Mouse (Mus musculus) induced T-regulatory cell, adult 2 months (primary cell): ENCODE data around the gene Tmem136.
"Not testable (repeated sequence)": the region's sequence is repeated elsewhere in the genome, so short reads cannot be mapped to it uniquely, and the experiment has no call there.

ENCODE experiments used
- DNase-seq: peaks from one replicate; pipeline ENCODE4 v3.0.0-alpha.2; 2012; ENCODE audit warnings: low read depth

The Tmem136 gene

GRCm38 (mm10) chr9:43116134-43116996, at the start of gene Tmem136:
Gene Tmem136, minus strand, starts transcription at chr9:43116570.
- DNase-seq = peak; percentile 61

GRCm38 (mm10) chr9:43155960-43156359, 39.6 kb upstream of the Tmem136 start:
- DNase-seq = no peak

DNA sequence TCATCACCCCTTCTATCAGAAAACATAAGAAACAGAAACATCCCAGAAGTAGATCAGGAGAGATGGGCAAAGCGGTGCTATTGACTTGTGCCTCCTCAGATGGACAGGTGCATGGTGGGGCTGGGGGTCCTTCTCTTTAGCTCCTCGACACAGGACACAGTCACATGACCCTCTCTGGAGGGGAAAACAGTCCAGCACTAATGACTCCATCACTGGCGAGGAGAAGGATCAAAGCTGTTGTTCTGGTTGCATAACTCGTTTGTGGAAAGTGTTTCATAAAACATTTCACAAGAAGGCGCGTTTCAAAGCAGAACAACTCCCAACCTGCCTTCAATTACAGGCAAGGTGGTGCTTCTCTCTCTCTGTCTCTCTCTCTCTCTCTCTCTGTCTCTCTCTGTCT, 35.4 kb upstream of the Tmem136 start:
- no peak for DNase-seq

DNA sequence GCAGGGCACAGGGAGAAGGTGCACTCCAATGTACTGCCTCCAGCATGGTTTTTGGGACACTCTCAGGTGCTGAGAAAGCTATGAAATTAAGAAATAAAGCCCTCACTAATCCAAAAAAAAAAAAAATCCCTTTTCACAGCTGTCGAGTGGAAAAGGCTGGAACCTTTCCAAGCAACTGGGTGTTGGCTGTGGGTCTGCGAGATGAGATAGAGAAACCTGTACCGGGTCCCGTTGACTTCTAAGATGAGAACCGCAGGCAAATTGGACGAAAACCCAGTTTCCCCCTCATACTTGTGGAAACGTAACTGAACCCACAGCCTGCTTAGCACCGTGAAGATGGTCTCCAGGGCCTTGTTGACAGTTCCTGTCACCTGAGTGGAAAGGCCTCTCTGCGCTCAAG, 34.6 kb upstream of the Tmem136 start:
- no peak for DNase-seq

DNA sequence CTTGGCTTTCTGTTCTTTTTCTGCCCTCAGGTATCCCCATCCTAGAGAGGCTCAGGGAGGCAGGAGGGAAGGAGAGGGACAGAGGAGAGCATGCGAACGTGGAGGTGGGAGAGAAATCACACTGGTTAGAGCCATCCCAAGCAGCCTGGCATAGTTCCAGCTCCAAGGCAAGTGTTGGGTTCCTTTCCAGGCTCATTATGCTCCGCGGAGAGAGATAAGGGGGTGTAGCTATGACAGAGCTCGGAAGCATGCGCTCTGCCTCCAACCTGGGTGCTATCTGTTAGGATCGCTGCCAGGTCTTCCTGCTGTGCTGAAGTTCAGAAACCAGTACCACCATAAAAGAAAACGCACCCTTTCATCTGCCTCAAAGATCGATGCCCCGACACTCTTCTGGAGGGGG, 33.7 kb upstream of the Tmem136 start:
- DNase-seq = no peak

DNA sequence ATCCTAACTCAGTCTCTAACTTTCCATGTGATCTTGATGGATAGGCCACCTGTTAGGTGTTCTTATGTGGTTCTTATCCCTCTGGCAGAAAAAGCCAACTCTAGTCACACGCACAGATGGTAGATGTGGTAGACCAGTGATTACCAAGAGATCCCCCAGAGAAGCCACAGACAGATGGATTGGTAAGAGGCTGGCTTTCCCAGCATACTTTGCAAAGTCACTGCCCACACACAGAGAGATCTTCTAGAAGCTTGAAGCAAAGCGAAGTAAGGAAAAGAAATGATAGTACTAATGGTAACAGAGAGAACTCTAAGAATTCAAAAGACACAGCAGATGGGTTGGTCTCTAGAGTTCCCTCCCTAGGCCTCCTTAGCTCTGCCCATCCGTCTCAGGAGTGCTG, 33.1 kb upstream of the Tmem136 start:
- no peak for DNase-seq

DNA sequence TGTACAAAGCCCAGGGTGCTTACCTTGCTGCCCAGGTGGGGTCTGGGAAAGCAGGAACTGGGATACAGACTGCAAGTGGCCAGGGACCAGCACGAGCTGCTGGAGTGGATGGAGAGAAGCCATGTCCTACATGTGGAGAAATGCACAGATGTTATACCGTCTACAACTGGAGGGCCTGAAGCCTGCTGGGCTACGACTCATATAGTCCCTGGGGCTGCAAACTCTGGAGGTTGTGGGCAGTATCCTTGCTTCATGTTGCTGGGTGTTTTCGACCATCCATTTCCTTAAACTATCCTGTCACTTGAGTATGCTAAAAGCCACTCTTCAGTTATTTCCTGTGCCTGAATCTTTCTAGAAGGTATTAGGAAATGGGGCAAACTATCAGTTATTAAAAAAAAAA, 28.8 kb upstream of the Tmem136 start:
- no peak for DNase-seq

GRCm38 (mm10) chr9:43144206-43144810, 27.9 kb upstream of the Tmem136 start:
- no peak for DNase-seq

- DNase-seq = peak; percentile 66
Measured at GRCm38 (mm10) chr9:43141839-43142238, 25.5 kb upstream of the Tmem136 start.

DNA sequence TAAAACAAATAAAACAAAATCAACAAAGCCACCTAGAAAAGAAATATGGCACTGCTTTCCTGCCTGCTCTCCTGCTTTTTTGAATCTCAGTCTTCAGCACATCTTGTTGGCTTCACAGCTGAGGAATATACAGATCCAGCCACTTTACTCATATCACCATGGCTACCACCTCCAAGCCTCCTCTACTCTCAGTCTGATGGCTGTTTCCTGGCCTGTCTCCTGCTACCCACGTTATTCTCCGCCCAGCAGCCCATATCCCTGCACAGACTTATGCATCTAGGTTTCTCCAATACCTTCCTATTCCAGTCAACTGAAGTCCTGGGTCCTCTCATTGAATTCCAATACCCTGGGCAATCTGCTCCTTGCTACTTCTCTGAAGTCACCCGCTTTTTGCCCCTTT, 17.2 kb upstream of the Tmem136 start:
- no peak for DNase-seq

- DNase-seq = no peak
Measured at GRCm38 (mm10) chr9:43132380-43132779, 16.0 kb upstream of the Tmem136 start.

GRCm38 (mm10) chr9:43131940-43132339, 15.6 kb upstream of the Tmem136 start:
- DNase-seq = no peak

DNA sequence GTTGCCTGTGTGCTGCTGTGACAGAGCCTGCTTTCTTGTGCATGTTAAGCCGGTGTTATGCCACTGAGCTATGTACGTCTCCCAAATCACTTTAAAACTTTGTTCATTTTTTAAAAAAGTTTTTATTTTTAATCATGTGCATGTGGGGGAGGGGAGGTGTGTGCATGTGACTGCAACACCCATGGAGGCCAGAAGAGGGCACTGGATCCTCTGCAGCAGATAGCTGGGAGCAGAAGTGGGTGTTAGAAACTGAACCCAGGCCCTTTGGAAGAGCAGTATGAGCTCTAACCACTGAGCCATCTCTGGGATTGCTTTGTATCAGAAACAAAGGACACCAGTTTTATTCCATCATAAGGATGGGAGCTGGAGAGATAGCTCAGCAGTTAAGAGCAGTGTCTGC, 14.3 kb upstream of the Tmem136 start:
- DNase-seq = no peak

DNA sequence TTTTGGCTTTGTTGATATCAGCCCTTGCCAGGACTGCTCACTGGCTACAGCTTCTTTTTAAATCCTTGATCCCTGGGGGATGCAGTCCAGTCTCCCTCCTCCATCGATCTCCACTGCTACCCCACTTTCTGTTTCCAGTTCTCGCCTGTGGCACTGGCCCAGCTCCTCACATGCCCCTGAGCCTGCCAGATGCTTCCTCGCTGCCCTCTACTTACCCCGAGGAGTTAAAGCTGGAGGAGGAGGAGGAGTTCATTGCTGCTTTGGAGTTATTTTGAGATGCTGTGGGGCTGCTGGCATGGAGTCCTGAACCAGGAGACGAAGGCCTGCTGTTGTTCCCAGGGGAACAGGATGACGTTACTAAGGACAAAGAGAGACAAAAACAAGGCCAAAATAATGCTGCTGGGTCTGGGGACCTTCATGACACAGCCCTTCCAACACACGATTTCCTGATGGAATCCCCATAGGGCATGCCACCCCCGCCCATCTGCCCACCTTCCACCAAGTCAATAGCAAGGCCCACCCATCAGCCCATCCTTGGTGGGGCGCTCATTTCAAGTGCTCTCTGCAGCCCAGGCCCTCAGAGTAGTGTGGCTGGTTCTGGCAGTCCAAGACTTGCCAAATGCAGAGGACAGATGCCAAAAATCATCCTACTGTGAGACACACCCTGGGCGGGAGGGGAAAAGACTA, 10.9 kb upstream of the Tmem136 start:
- DNase-seq = no peak

GRCm38 (mm10) chr9:43122379-43122778, 6.0 kb upstream of the Tmem136 start:
- peak; percentile 20 for DNase-seq

- not testable (repeated sequence) for DNase-seq
Measured at GRCm38 (mm10) chr9:43121948-43122347, 5.6 kb upstream of the Tmem136 start.

DNA sequence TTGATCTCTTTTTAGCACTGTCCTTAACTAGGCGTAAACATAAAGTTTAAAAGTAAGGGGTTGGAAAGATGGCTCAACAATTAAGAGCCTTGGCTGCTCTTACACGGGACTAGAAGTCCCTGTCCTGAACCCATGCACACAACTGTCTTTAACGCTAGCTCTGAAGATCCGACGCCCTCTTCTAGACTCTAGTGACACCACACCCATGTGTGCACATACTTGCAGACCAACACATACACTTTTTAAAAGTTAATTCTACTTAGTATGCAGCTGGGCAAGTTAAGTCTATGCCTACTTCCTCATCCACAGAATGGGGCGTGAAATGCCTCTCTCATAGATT, 597 bp upstream of the Tmem136 start:
- no peak for DNase-seq

DNA sequence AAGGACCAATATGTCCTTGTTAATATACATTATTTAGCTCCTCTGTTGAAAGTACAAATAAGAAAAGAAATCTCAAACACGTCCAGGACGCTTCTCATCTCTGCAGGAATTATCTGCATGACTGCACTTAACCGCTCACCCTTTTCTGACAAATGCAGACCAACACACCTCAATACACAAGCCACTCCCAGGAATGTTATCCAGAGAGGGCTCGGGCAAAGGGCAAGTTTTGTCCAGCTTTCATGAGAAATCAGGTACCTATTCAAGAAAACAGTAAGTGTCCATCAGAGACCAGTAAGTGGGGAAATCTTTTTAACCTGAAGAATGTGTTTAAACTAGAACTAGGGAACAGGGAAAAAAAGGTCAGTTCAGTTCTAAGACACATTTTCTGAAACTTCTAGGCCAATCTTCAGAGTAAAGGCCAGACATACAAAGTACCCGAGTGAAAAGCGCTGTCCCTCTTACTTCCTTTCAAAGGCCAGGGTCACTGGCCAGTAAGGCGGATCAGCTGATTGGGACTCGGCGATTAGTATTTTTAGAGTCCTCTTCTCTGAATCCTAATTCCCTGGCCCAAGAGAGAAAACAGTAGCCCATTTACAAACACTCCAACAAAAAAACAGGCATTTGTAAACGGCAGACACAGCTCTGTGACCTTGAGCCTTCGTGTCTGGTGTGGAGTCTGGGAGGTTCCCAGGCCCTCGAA, 788 bp downstream of the Tmem136 start:
- DNase-seq = no peak

DNA sequence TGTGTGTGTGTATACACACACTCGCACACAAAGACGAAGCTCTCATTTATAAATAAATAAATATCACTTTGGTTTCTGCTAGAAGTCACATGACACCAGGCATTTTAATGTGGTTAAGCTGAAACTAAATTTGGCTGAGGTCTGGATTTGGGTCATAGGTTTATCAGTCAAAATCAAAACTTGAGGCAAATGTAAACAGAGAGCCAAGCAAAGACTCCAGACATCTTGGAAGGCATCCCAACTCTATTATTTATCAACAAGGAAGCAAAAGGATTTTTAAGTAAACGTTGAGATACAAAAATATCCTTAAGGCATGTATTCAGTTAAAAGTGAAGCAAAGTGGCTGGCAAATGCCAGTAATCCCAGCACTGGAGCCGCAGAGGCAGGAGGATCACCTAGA, 1.5 kb downstream of the Tmem136 start:
- no peak for DNase-seq

DNA sequence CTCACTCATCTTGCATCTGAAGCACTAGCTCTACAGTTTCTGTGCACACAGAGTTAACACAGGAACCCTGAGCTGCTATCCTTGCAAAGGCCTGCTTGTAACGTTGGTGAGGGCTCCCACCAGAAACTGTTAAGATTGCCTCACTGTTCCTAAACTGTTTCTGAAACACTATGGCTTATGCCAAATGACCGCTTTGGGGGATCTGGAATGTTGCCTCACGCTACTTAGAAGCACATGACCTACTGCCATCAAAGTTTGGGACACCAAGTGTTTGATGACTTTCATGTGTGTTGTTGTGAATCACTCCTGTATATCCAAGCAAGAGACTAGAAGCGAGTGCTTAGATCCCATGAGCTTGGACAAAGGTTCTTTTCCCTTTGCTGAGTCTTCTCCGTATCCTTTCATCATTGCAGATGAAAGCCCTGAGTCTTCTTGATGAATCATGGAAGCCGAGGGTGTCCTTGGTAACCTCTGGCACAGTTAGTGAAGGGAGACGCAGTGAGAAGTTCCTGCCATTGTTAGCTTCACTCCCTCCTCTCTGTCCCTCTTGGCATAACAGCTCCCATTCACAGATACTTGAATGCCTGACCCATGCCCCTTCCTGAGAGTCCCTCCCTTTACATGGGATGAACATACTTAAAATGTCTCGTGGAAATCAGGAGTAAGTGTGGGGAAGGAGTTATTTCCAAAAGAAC, 5.9 kb downstream of the Tmem136 start:
- DNase-seq = no peak

- DNase-seq = no peak
Measured at GRCm38 (mm10) chr9:43109125-43109524, 7.2 kb downstream of the Tmem136 start.

- DNase-seq = no peak
Measured at GRCm38 (mm10) chr9:43108721-43109120, 7.6 kb downstream of the Tmem136 start.
